Mouse (Mus musculus): ENCODE measurements at regions not wholly inside any gene's neighbourhood (a gene's known extent, or its start where the extent isn't known, plus 50 kb on each side); places are given as distances from the start of the nearest gene placed in this dataset.

DNA sequence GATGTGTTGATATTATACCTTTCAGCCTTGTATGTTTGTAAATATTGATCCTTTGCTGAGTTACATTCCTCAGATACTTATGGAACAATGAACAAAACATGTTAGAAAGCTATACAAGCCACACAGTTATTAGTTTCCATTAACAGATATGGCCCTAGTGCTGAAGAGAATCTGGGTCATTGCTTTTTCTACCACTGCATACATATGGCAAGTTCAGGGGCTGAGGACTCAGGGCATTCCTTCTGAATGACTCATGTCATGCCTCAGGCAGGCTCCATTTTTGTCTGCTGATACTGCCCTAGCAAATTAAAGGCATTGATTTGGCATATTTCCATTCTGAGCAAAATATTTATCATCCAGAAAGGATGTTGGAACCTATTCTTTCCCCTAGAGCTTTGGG, 167.9 kb downstream of the Ccdc71l start:
- H3K27me3 ChIP-seq (ENCODE audit: control insufficient read depth, insufficient read depth, low read length): no peaks in the 10 kb centered on the region
- no peak overlapping the region for H3K4me3 ChIP-seq (ENCODE audit: control insufficient read depth, low read depth, low read length)
- no peak overlapping the region for H3K27ac ChIP-seq (ENCODE audit: control insufficient read depth, insufficient read depth, low read depth, low read length)
- no peaks in the 10 kb centered on the region for H3K4me1 ChIP-seq (ENCODE audit: control insufficient read depth, insufficient read depth, low read length)
- no peak for TF ChIP-seq CTCF (IDR thresholded peaks at IDR 0.05; ENCODE audit: control insufficient read depth, insufficient read depth, insufficient replicate concordance, low read depth, low read length)
- TF ChIP-seq POLR2A (IDR thresholded peaks at IDR 0.05; ENCODE audit: control insufficient read depth, low read depth, low read length): no peak
- no peaks in the 10 kb centered on the region for H3K36me3 ChIP-seq (ENCODE audit: control insufficient read depth, insufficient read depth, low read length)

DNA sequence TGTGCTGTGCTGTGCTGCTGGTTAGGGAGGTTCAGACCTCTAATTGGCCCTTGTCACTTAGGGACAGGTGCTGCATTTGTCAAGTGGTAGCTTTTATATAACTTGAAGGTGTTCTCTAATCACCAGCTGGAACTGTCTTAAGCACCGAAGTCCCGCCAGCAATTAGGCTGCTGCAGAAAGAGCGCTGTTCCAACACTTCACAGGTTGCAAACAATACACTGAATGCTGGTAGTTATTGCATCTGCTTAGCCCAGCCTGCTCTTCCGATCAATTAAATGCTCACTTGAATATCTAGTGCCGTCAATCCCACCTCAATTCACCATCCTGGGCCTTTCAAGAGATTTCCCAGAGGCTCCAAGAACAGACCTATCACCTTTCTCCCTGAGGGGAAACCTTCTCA, 175.3 kb downstream of the Ccdc71l start:
- TF ChIP-seq POLR2A (IDR thresholded peaks at IDR 0.05; ENCODE audit: control insufficient read depth, low read depth, low read length) (no peak), CTCF (IDR thresholded peaks at IDR 0.05; ENCODE audit: control insufficient read depth, insufficient read depth, insufficient replicate concordance, low read depth, low read length) (no peak)
- no peak overlapping the region for H3K4me3 ChIP-seq (ENCODE audit: control insufficient read depth, low read depth, low read length)
- H3K27ac ChIP-seq (ENCODE audit: control insufficient read depth, insufficient read depth, low read depth, low read length): no peak overlapping the region
- H3K36me3 ChIP-seq (ENCODE audit: control insufficient read depth, insufficient read depth, low read length): no peaks in the 10 kb centered on the region
- H3K4me1 ChIP-seq (ENCODE audit: control insufficient read depth, insufficient read depth, low read length): no peaks in the 10 kb centered on the region
- no peaks in the 10 kb centered on the region for H3K27me3 ChIP-seq (ENCODE audit: control insufficient read depth, insufficient read depth, low read length)

GRCm38 (mm10) chr12:32567777-32568176, 189.3 kb downstream of the Ccdc71l start:
- H3K4me3 ChIP-seq (ENCODE audit: control insufficient read depth, low read depth, low read length): peak overlapping the region; percentile 29; the same call in 1 of the 2 replicates
- TF ChIP-seq CTCF (IDR thresholded peaks at IDR 0.05; ENCODE audit: control insufficient read depth, insufficient read depth, insufficient replicate concordance, low read depth, low read length) (no peak), POLR2A (IDR thresholded peaks at IDR 0.05; ENCODE audit: control insufficient read depth, low read depth, low read length) (no peak)

DNA sequence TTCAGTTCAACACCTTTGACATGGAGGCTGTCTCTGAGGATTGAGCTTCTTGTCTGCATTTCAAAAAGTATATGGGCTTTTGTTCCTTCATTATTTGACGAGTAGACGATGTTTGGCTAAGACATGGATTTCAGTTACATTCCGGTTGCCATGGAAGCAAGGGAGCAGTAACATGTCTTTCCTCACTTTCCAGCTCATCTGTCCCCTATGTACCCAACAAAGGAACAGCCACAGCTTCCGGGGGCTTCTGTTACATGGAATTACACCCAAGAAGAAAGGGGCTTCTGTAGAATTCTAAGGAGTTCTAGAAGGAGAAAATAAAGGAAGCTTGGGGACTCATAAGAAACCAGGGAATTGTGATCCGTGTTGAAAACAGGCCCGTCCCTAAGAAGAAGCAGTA, 202.8 kb downstream of the Ccdc71l start:
- H3K4me1 ChIP-seq (ENCODE audit: control insufficient read depth, insufficient read depth, low read length): no peaks in the 10 kb centered on the region; the same call in 1 of the 2 replicates
- H3K27me3 ChIP-seq (ENCODE audit: control insufficient read depth, insufficient read depth, low read length): no peaks in the 10 kb centered on the region
- no peak overlapping the region; the same call in 1 of the 2 replicates for H3K27ac ChIP-seq (ENCODE audit: control insufficient read depth, insufficient read depth, low read depth, low read length)
- H3K4me3 ChIP-seq (ENCODE audit: control insufficient read depth, low read depth, low read length): peak overlapping the region; percentile 33; the same call in 1 of the 2 replicates
- TF ChIP-seq CTCF (IDR thresholded peaks at IDR 0.05; ENCODE audit: control insufficient read depth, insufficient read depth, insufficient replicate concordance, low read depth, low read length) (no peak), POLR2A (IDR thresholded peaks at IDR 0.05; ENCODE audit: control insufficient read depth, low read depth, low read length) (no peak)
- no peaks in the 10 kb centered on the region for H3K36me3 ChIP-seq (ENCODE audit: control insufficient read depth, insufficient read depth, low read length)

More at GRCm38 (mm10) chr12:32567777-32568176, 189.3 kb downstream of the Ccdc71l start:
- Histone ChIP-seq H3K27me3 (ENCODE audit: control insufficient read depth, insufficient read depth, low read length) (no peaks in the 10 kb centered on the region), H3K4me1 (ENCODE audit: control insufficient read depth, insufficient read depth, low read length) (no peaks in the 10 kb centered on the region), H3K36me3 (ENCODE audit: control insufficient read depth, insufficient read depth, low read length) (no peaks in the 10 kb centered on the region), H3K27ac (ENCODE audit: control insufficient read depth, insufficient read depth, low read depth, low read length) (no peak overlapping the region)

- Histone ChIP-seq H3K36me3 (ENCODE audit: control insufficient read depth, insufficient read depth, low read length) (no peaks in the 10 kb centered on the region), H3K27ac (ENCODE audit: control insufficient read depth, insufficient read depth, low read depth, low read length) (no peak overlapping the region), H3K27me3 (ENCODE audit: control insufficient read depth, insufficient read depth, low read length) (no peaks in the 10 kb centered on the region), H3K4me1 (ENCODE audit: control insufficient read depth, insufficient read depth, low read length) (no peaks in the 10 kb centered on the region), H3K4me3 (ENCODE audit: control insufficient read depth, low read depth, low read length) (no peak overlapping the region)
- TF ChIP-seq POLR2A (IDR thresholded peaks at IDR 0.05; ENCODE audit: control insufficient read depth, low read depth, low read length) (no peak), CTCF (IDR thresholded peaks at IDR 0.05; ENCODE audit: control insufficient read depth, insufficient read depth, insufficient replicate concordance, low read depth, low read length) (no peak)
Observed at GRCm38 (mm10) chr12:32602131-32602815, 217.1 kb upstream of the Nampt start.

DNA sequence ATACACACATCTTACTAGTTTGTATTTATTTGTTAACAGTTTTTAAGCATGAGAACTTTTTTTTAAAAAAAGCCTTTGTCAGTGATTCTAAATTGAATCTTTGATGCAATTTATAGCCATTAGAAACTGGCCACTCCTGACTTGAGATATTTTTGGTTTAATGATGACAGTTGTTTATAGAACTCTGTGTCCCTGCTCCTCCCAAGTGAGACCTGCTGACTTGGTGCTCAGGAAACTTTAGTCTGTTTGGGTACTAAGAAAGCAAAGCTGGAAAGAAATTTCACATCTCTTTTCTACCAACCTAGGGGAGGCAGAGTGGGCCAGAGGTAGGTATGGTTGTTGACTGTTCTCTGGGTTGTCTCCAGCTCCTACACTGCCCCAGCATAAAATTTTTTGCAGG, 214.0 kb upstream of the Nampt start:
- H3K4me1 ChIP-seq (ENCODE audit: control insufficient read depth, insufficient read depth, low read length): no peaks in the 10 kb centered on the region
- no peak overlapping the region for H3K4me3 ChIP-seq (ENCODE audit: control insufficient read depth, low read depth, low read length)
- no peak overlapping the region for H3K27ac ChIP-seq (ENCODE audit: control insufficient read depth, insufficient read depth, low read depth, low read length)
- H3K27me3 ChIP-seq (ENCODE audit: control insufficient read depth, insufficient read depth, low read length): no peaks in the 10 kb centered on the region
- no peaks in the 10 kb centered on the region for H3K36me3 ChIP-seq (ENCODE audit: control insufficient read depth, insufficient read depth, low read length)
- TF ChIP-seq POLR2A (IDR thresholded peaks at IDR 0.05; ENCODE audit: control insufficient read depth, low read depth, low read length) (no peak), CTCF (IDR thresholded peaks at IDR 0.05; ENCODE audit: control insufficient read depth, insufficient read depth, insufficient replicate concordance, low read depth, low read length) (no peak)

- H3K36me3 ChIP-seq (ENCODE audit: control insufficient read depth, insufficient read depth, low read length): no peaks in the 10 kb centered on the region
- H3K4me3 ChIP-seq (ENCODE audit: control insufficient read depth, low read depth, low read length): no peak overlapping the region
- H3K27me3 ChIP-seq (ENCODE audit: control insufficient read depth, insufficient read depth, low read length): no peaks in the 10 kb centered on the region
- no peaks in the 10 kb centered on the region for H3K4me1 ChIP-seq (ENCODE audit: control insufficient read depth, insufficient read depth, low read length)
- no peak for TF ChIP-seq POLR2A (IDR thresholded peaks at IDR 0.05; ENCODE audit: control insufficient read depth, low read depth, low read length)
- TF ChIP-seq CTCF (IDR thresholded peaks at IDR 0.05; ENCODE audit: control insufficient read depth, insufficient read depth, insufficient replicate concordance, low read depth, low read length): no peak
- H3K27ac ChIP-seq (ENCODE audit: control insufficient read depth, insufficient read depth, low read depth, low read length): no peak overlapping the region
Observed at GRCm38 (mm10) chr12:32615000-32615399, 204.3 kb upstream of the Nampt start.
